Mouse (Mus musculus) embryonic facial prominence, embryonic 15.5 days (tissue): Measurements from ENCODE around the gene Rabif. TPM values are rescaled to one million over a fixed set of nuclear protein-coding genes. Genes with fewer than 3 reads are reported as not detected.
"Not testable (repeated sequence)": the region's sequence is repeated elsewhere in the genome, so short reads cannot be mapped to it uniquely, and the experiment has no call there.

Source experiments
- ATAC-seq: fragments of 200-750 bp; cut with Nextera tagmentation; 2 replicates; pipeline ENCODE4 v1.8.0; 2017; ENCODE audit warnings: low read depth, moderate TSS enrichment; ENCODE audit not compliant: insufficient number of reproducible peaks, low FRiP score, low TSS enrichment
- H3K27ac ChIP-seq: fragments of 300-500 bp; sonication (generic); replicated peaks from 2 replicates; pipeline ENCODE4 v1.5.1; 2015; ENCODE audit warnings: mild to moderate bottlenecking, inconsistent platforms
- H3K27me3 ChIP-seq: fragments of 300-500 bp; sonication (generic); 2 replicates; pipeline ENCODE4 v1.6.1; 2015; ENCODE audit warnings: inconsistent platforms
- H3K36me3 ChIP-seq: fragments of 300-500 bp; sonication (generic); 2 replicates; pipeline ENCODE4 v1.6.1; 2015; ENCODE audit warnings: mild to moderate bottlenecking, inconsistent platforms
- H3K4me1 ChIP-seq: fragments of 300-500 bp; sonication (generic); 2 replicates; pipeline ENCODE4 v1.6.1; 2015; ENCODE audit warnings: inconsistent platforms
- H3K4me2 ChIP-seq: fragments of 300-500 bp; sonication (generic); replicated peaks from 2 replicates; pipeline ENCODE4 v1.6.1; 2015; ENCODE audit warnings: mild to moderate bottlenecking, inconsistent platforms
- H3K4me3 ChIP-seq: fragments of 300-500 bp; sonication (generic); replicated peaks from 2 replicates; pipeline ENCODE4 v1.5.1; 2015; ENCODE audit warnings: mild to moderate bottlenecking, inconsistent platforms
- H3K9ac ChIP-seq: fragments of 300-500 bp; sonication (generic); 2 replicates; pipeline ENCODE4 v1.6.1; 2015; ENCODE audit warnings: inconsistent platforms
- H3K9me3 ChIP-seq: fragments of 300-500 bp; sonication (generic); replicated peaks from 2 replicates; pipeline ENCODE4 v1.6.1; 2016; ENCODE audit warnings: inconsistent platforms
- WGBS: fragments of 180-500 bp; shearing (Covaris S2); methylation state at CpG from one replicate; pipeline ENCODE4 v1.1.7; 2015; 5-methylcytosine and 5-hydroxymethylcytosine counted together
- polyA plus RNA-seq: library from polyadenylated mRNA; unstranded; fragments of >200 nt; fragmentation: Nextera tagmentation; extraction: Ambion mirVana; gene quantifications from 2 replicates; pipeline ENCODE4 v1.2.1, GENCODE M21; 2015

The Rabif gene
- polyA plus RNA-seq, 1 experiment from 2014 or later = 41.4 TPM

GRCm38 (mm10) chr1:134525015-134525414 lies 30.6 kb downstream of the Rabif start:
- H3K27ac ChIP-seq = no peak overlapping the region
- H3K27me3 ChIP-seq = no peaks in the 10 kb centered on the region
- H3K4me2 ChIP-seq = no peak overlapping the region
- no peaks in the 10 kb centered on the region for H3K36me3 ChIP-seq
- no peak overlapping the region for H3K9ac ChIP-seq
- no peaks in the 10 kb centered on the region for H3K9me3 ChIP-seq
- 67% methylated on average over 1 of the region's 1 CpGs for WGBS
- ATAC-seq = no peak
- no peak overlapping the region for H3K4me3 ChIP-seq
- no peaks in the 10 kb centered on the region for H3K4me1 ChIP-seq

DNA sequence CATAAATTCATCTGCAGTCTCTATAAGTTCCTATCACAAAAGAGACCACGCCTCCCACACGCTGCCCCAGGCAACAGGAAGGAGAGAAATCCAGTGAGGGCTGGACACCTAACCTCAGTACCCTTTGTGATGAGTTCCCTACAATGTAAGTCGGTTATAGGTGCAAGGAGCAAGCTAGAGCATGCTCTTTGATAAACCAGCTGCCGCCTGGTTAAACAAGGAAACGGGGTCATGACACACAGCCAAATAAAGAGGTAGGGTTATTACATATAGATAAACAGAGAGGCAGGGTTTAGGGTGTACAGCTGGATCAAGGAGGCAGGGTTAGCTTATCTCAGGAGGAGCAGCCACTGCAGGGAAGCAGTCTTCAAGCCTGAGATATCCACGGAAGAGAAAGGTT lies 32.3 kb downstream of the Rabif start:
- Histone ChIP-seq H3K4me3 (no peak overlapping the region), H3K4me2 (no peak overlapping the region), H3K9ac (no peak overlapping the region), H3K36me3 (no peaks in the 10 kb centered on the region), H3K27me3 (no peaks in the 10 kb centered on the region), H3K4me1 (no peaks in the 10 kb centered on the region), H3K9me3 (no peaks in the 10 kb centered on the region), H3K27ac (no peak overlapping the region)
- no peak for ATAC-seq
- WGBS = 73% methylated on average over 6 of the region's 6 CpGs

- H3K9me3 ChIP-seq = no peaks in the 10 kb centered on the region
Observed at GRCm38 (mm10) chr1:134530618-134531017, 36.2 kb downstream of the Rabif start.

GRCm38 (mm10) chr1:134533710-134534109 lies 39.3 kb downstream of the Rabif start:
- not testable (repeated sequence) for ATAC-seq, H3K27ac ChIP-seq, H3K9ac ChIP-seq, H3K4me3 ChIP-seq, H3K9me3 ChIP-seq, H3K27me3 ChIP-seq, H3K36me3 ChIP-seq, H3K4me1 ChIP-seq, H3K4me2 ChIP-seq
- WGBS = 93% methylated on average over 10 of the region's 10 CpGs

More at GRCm38 (mm10) chr1:134530618-134531017, 36.2 kb downstream of the Rabif start:
- ATAC-seq = no peak
- Histone ChIP-seq H3K27ac (no peak overlapping the region), H3K4me3 (no peak overlapping the region), H3K9ac (no peak overlapping the region), H3K36me3 (no peaks in the 10 kb centered on the region), H3K27me3 (no peaks in the 10 kb centered on the region), H3K4me2 (no peak overlapping the region), H3K4me1 (no peaks in the 10 kb centered on the region)
- 79% methylated on average over 6 of the region's 6 CpGs for WGBS

DNA sequence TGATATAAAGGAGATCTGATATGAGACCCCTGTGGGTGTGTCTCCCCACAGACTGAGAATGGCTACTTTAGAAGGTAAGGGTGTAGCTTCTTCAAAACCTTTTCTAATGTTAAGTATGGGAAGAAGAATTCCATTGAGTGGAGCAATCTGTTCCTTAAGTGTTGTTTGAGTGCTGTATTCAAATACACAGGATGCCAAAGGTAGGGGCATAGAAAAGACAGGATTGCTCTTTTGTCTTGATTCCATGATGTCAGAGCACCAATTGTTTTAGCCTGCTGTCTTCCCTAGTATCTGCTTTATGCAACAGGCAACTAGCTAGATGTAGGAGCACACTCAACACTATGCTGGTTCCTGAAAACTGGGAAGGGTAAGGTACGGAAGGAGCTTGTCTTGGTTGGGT lies 40.6 kb downstream of the Rabif start:
- Histone ChIP-seq H3K9me3 (no peaks in the 10 kb centered on the region), H3K4me3 (no peak overlapping the region), H3K4me2 (no peak overlapping the region), H3K36me3 (no peaks in the 10 kb centered on the region), H3K27me3 (no peaks in the 10 kb centered on the region), H3K4me1 (no peaks in the 10 kb centered on the region), H3K27ac (no peak overlapping the region), H3K9ac (no peak overlapping the region)
- 97% methylated on average over 1 of the region's 1 CpGs for WGBS
- no peak for ATAC-seq

DNA sequence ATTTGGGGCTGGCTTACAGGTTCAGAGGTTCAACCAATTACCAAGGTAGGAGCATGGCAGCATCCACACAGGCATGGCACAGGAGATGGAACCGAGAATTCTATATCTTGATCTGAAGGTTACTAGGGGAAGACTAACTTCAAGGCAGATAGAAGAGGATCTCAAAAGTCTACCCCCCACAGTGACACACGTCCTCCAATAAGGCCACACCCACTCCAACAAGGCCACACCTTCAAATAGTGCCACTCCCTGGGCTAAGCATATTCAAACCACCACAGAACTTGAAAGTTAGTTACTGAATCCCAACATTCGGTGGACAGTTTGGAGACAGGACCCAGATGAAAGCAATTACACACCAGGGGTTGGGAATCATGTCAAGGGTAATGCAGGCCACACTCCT lies 41.1 kb downstream of the Rabif start:
- ATAC-seq = no peak
- WGBS = 61% methylated on average over 3 of the region's 3 CpGs
- no peaks in the 10 kb centered on the region for H3K36me3 ChIP-seq
- H3K4me1 ChIP-seq = no peaks in the 10 kb centered on the region
- H3K9ac ChIP-seq = no peak overlapping the region
- no peak overlapping the region for H3K4me3 ChIP-seq
- no peak overlapping the region for H3K4me2 ChIP-seq
- H3K9me3 ChIP-seq = no peaks in the 10 kb centered on the region
- H3K27ac ChIP-seq = no peak overlapping the region
- H3K27me3 ChIP-seq = no peaks in the 10 kb centered on the region

DNA sequence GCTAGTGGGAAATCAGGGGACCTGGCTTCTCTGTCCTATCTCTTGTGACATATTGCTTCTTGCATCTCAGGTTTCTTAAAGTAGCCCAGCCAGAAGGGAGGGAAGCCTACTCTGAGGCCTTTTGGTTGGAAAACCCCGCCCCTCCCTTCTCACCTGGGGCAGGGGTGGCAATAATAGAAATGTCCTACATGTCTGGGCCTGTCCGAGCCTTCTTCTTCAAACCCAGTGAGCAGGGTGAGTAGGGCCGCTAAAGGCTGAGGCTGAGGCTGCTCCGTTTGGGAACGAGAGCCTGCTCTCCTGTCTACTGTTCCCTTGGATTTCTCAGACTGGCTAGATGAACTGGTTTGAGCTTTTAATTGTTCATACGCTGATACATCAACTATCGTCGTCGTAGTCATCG lies 46.2 kb downstream of the Rabif start:
- Histone ChIP-seq H3K27ac (no peak overlapping the region), H3K27me3 (no peaks in the 10 kb centered on the region), H3K4me2 (no peak overlapping the region), H3K4me3 (no peak overlapping the region), H3K4me1 (no peaks in the 10 kb centered on the region), H3K36me3 (no peaks in the 10 kb centered on the region), H3K9ac (no peak overlapping the region), H3K9me3 (no peaks in the 10 kb centered on the region)
- 75% methylated on average over 10 of the region's 10 CpGs for WGBS
- ATAC-seq = peak; percentile 63; the same call in 1 of the 2 replicates

DNA sequence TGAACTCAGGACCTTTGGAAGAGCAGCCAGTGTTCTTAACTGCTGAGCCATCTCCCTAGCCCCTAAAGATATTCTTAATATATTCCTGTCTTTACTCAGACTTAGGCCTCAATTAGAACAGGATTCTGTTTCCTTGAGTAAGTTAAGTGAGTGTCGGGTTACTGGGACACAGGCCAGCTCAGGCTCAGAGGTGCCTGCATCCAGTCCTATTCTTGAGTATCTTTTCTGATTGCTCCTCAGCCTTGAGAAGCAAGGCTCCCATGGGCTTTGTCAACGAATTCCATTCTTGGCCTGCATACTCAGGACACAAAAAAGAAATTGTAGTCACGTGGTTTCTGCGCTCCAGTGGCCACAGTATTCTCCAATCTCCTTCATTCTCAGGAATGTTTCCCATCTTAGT lies 53.8 kb downstream of the Rabif start:
- no peak for ATAC-seq
- no peak overlapping the region for H3K4me3 ChIP-seq

DNA sequence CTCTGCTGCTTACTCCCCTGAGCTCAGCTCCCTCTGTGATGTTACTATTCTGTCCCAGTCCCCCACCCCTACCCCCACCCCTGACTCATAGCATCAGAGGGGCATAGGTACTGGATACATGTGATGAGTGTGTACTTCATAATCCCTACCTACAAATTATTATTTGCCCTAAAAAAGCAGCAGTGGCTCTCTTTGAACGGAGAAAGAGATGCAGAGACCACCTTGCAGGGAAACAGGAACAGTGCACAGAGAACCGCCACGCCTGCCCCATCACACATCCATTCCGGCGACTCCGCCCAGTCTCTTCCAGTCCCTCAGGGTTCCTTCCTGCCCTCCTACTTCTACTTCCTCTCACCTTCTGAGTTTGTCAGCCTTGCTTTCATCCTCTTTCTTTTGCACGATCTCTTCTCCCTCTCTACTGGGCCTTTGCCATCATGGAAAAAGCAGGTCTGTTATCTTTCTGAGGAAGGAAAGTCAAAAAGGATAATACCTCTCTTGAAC lies 55.2 kb downstream of the Rabif start, which contains the start of gene Mgat4e:
Gene Mgat4e (minus strand): TSS at position 51 of the 501 bp plus-strand sequence.
- Histone ChIP-seq H3K27ac (no peak within 1 kb of the TSS), H3K36me3 (no peaks in the 10 kb centered on the region), H3K4me1 (no peaks in the 10 kb centered on the region), H3K9me3 (no peaks in the 10 kb centered on the region), H3K9ac (no peak within 1 kb of the TSS), H3K4me2 (no peak within 1 kb of the TSS), H3K4me3 (no peak within 1 kb of the TSS), H3K27me3 (no peaks in the 10 kb centered on the region)
- ATAC-seq = no peak
- 55% methylated on average over 7 of the region's 7 CpGs for WGBS

More for the DNA sequence above, 53.8 kb downstream of the Rabif start:
- Histone ChIP-seq H3K4me2 (no peak overlapping the region), H3K27ac (no peak overlapping the region), H3K9me3 (no peaks in the 10 kb centered on the region), H3K9ac (no peak overlapping the region), H3K27me3 (no peaks in the 10 kb centered on the region), H3K4me1 (no peaks in the 10 kb centered on the region), H3K36me3 (no peaks in the 10 kb centered on the region)
- WGBS = 63% methylated on average over 4 of the region's 4 CpGs

DNA sequence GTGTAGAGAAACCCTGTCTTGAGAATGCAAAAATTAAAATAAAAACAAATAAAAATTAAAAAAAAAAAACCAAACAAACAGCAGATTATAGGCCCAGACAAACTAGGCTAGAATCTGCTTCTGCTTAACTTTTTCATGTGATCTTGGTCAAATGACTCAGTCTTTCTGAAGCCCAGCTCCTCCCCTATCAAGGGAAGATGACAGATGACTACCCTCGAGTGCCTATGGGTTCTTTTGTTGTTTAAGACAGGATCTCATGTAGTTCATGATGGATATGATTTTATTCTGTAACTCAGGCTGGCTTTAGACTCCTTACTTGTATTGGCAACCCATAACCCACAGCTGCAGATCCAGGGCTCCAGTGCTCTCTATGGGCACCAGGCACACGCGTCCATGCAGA lies 57.4 kb downstream of the Rabif start:
- Histone ChIP-seq H3K4me3 (no peak overlapping the region), H3K36me3 (no peaks in the 10 kb centered on the region), H3K9me3 (no peaks in the 10 kb centered on the region), H3K27ac (no peak overlapping the region), H3K4me1 (peaks cover 6% of the 10 kb centered on the region), H3K4me2 (no peak overlapping the region), H3K27me3 (no peaks in the 10 kb centered on the region), H3K9ac (no peak overlapping the region)
- no peak for ATAC-seq
- WGBS = 73% methylated on average over 3 of the region's 3 CpGs

DNA sequence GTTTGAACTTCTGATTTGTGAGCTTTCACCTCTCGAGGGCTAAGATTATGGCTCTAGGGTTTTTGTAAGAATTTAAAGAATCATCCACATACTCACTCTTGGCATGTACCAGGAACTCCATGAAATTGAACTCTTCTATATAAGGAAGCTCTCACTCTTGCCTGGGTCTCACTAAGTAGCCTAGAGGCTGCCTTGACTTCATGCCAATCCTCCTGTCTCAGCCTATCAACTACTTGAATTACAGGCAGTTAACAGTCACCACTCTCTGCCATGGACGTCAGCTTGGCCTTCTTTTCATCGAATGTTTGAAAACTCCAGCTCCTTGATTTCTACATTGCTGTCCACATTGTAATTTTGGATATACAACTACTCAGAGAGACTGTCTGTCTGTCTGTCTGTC lies 57.9 kb downstream of the Rabif start:
- Histone ChIP-seq H3K9me3 (no peaks in the 10 kb centered on the region), H3K36me3 (no peaks in the 10 kb centered on the region), H3K4me1 (peaks cover 6% of the 10 kb centered on the region), H3K4me2 (no peak overlapping the region), H3K27me3 (no peaks in the 10 kb centered on the region), H3K27ac (no peak overlapping the region), H3K9ac (no peak overlapping the region), H3K4me3 (no peak overlapping the region)
- WGBS = 52% methylated on average over 3 of the region's 3 CpGs
- ATAC-seq = no peak

- no peak overlapping the region for H3K9ac ChIP-seq
- no peaks in the 10 kb centered on the region for H3K27me3 ChIP-seq
- H3K4me2 ChIP-seq = peak overlapping the region; percentile 85
- H3K4me1 ChIP-seq = peaks cover 6% of the 10 kb centered on the region
- ATAC-seq = peak; percentile 13; the same call in 1 of the 2 replicates
- peak overlapping the region; percentile 69 for H3K4me3 ChIP-seq
- peak overlapping the region; percentile 95 for H3K27ac ChIP-seq
- H3K36me3 ChIP-seq = no peaks in the 10 kb centered on the region
- no peaks in the 10 kb centered on the region for H3K9me3 ChIP-seq
- 23% methylated on average over 13 of the region's 13 CpGs for WGBS
Observed at GRCm38 (mm10) chr1:134555240-134555870, 60.9 kb downstream of the Rabif start.
